Mouse (Mus musculus) urinary bladder, adult 2 months (tissue): ENCODE data around the gene Wif1. TPM values are rescaled to one million over a fixed set of nuclear protein-coding genes. Genes with fewer than 3 reads are reported as not detected.

Experiments
- DNase-seq: peaks from one replicate; pipeline ENCODE4 v3.0.0; 2022; ENCODE audit warnings: low spot score
- polyA plus RNA-seq: library from polyadenylated mRNA; depleted of rRNA; stranded (reverse); fragments of >200 nt; gene quantifications from 2 replicates; pipeline ENCODE4 v1.2.3, GENCODE M21; 2012; rRNA removed

Wif1 gene
- polyA plus RNA-seq, 1 experiment = 5.3 TPM

GRCm38 (mm10) chr10:121070742-121071141, 37.0 kb downstream of the Wif1 start:
- DNase-seq = no peak

DNA sequence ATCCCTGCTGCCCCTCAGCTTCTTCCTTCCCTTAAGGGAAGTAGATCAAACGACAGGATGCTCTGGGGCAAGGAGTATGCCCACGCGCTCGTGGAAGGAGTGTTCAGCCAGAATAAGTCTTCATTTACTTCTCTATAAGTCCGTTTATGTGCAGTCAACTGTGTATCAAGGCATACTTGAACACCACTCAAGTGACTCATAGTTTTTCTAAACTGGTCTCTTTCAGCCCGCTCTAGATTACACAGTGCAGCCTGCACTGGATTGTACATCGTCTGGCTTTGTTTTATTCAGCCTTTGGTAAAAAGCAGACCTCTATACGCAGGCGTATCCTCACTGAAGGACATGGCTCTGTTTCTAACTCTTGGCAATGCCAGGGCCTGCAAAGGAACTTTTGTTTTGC, 46.7 kb downstream of the Wif1 start:
- no peak for DNase-seq

DNA sequence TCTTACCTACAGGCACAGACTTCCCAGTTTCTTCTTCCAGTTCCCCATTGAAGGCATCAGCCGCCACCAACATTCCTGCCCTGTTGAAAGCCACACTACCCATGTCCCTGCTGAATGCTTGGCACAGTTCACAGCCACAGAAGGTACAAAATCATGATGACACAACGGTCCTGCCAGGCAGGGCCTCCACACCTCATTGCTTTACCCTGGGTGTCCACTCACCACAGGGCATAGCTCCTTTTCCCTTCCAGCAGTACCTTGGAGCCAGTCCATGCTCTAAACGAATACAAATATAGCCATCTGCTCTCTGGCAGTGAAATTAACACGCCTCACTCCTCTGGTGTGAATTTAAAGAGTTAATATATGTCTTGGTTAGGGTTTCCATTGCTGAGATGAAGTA, 49.1 kb downstream of the Wif1 start:
- no peak for DNase-seq

- no peak for DNase-seq
Observed at GRCm38 (mm10) chr10:121083512-121083911, 49.8 kb downstream of the Wif1 start.

DNA sequence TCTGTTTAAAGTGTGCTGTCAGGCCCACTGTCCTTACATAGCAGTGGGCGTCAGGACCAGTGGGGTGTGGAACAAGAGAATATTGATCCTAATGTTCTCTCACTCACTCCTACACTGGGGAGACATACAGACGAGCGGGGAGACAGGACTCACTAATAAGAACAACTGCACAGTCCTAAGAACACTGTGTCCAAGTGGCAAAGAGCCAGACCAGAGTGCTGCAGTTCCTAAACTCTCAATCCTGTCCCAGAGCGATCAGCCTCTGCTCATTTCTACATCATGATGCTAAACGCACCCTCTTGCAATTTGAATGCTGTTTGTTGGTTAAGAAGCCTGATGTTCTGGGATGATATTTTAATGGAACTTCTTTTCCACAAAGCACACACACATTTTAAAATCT, 54.9 kb downstream of the Wif1 start:
- no peak for DNase-seq

DNA sequence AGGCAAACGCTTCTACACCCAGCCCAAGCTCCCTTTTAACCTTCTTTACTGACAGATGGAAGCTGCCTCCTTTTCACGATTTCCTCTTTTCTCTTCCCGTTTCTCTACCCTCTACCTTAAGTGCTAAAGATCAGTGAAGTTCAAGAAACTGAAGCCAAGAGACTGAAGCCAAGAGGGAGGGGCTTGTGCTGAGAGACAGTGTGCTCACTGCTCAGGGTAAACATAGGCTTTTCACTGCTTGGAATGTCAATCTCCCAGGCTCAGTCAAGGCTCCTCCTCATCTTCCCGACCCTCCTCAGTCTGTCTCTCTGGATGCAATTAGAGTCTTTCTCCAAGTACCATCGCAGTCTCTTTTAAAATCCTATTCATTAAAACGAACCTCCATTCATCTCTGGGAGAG, 55.6 kb downstream of the Wif1 start:
- no peak for DNase-seq

GRCm38 (mm10) chr10:121090006-121090405, 56.2 kb downstream of the Wif1 start:
- DNase-seq = no peak

DNA sequence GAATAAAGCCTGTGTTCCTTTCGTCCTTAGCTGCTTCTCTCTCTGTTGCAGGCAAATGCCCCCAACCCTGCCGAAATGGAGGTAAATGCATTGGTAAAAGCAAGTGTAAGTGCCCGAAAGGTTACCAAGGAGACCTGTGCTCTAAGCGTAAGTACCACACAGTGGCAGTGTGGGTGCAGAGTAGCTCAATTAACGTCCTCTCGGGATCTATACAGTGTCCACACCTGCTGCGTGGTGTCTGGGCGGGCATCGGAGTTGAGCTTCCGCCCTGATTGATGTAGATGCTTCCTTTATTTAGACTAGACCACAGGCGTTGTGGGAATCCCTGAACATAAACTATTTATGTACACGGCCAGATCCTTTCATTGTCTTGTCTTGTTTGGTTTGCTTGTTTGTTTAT, 62.2 kb downstream of the Wif1 start:
- no peak for DNase-seq

DNA sequence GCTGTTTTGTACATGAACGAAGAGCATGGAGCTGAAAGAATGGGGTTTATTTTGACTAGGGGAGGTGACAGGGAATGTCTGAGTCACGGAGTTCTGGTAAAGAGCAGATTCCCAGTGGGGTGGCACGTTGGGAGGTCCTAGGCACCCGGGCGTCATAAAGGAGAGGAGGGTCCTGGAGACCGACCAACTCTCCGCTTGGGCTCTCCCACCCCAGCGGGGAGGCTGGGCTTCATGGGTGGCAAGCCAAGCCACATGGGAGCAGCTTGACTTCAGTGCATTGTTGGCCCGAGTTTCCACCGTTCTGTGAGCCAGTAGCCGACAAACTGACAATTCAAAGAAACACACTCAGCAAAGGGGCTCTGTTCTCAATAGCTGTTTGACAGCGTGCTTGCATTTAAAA, 64.5 kb downstream of the Wif1 start:
- no peak for DNase-seq

GRCm38 (mm10) chr10:121099658-121100057, 65.9 kb downstream of the Wif1 start:
- no peak for DNase-seq

- DNase-seq = no peak
Observed at GRCm38 (mm10) chr10:121116115-121116514, 82.4 kb downstream of the Wif1 start.

- no peak for DNase-seq
Observed at GRCm38 (mm10) chr10:121116636-121117035, 82.9 kb downstream of the Wif1 start.

GRCm38 (mm10) chr10:121120751-121121150, 87.0 kb downstream of the Wif1 start:
- DNase-seq = no peak

- no peak for DNase-seq
Observed at GRCm38 (mm10) chr10:121124481-121124880, 90.7 kb downstream of the Wif1 start.

GRCm38 (mm10) chr10:121129000-121129925, 95.5 kb downstream of the Wif1 start:
- no peak for DNase-seq

Other genes starting within 250 kb of the Wif1 start
- gene Msrb3, start 134.9 kb upstream of the Wif1 start, polyA plus RNA-seq = 142 and 145 TPM in 2 replicates
- gene Lemd3, start 54.6 kb upstream of the Wif1 start, polyA plus RNA-seq = 7.9 and 8.2 TPM in 2 replicates